Mouse (Mus musculus) gastrocnemius, postnatal 36 days (tissue): Measurements from ENCODE around the gene Olfr1368. TPM values are rescaled to one million over a fixed set of nuclear protein-coding genes. Genes with fewer than 3 reads are reported as not detected.
A peak's percentile ranks its signal among the peaks of the same experiment; 100 is the strongest.

Source experiments
- DNase-seq, 2 experiments: peaks; one replicate each; pipeline ENCODE4 v3.0.0; 2022
- intact Hi-C: fragments of 180-260 bp; cut with DNase I; formaldehyde crosslinking; loops from one replicate; pipeline ENCODE4 v1.15.1; 2025
- long read RNA-seq, 2 experiments: library from polyadenylated mRNA; stranded (forward); transcript quantifications; one replicate each; pipeline ENCODE4 v2.0.0; 2021
- total RNA-seq, 2 experiments: library from RNA; stranded (reverse); gene quantifications; 2 replicates each; pipeline ENCODE4 v1.2.3; 2021

The Olfr1368 gene
- total RNA-seq = not detected
- long read RNA-seq, experiment 1 = 0 reads
- long read RNA-seq, experiment 2 = 0 reads

- no peak for DNase-seq
- intact Hi-C loops = no loop called here
Observed at GRCm38 (mm10) chr13:21145767-21146166, at the start of gene Olfr1368. Olfr1368 (minus strand) TSS chr13:21145867.

- intact Hi-C loops = no loop called here
Observed at GRCm38 (mm10) chr13:21185521-21185920, 39.9 kb upstream of the Olfr1368 start.

GRCm38 (mm10) chr13:21183661-21184060, 38.0 kb upstream of the Olfr1368 start:
- no peak for DNase-seq
- intact Hi-C loops = no loop called here

More at GRCm38 (mm10) chr13:21185521-21185920, 39.9 kb upstream of the Olfr1368 start:
- no peak for DNase-seq

GRCm38 (mm10) chr13:21183066-21183465, 37.4 kb upstream of the Olfr1368 start:
- no peak for DNase-seq
- intact Hi-C loops = no loop called here

- DNase-seq = no peak
- intact Hi-C loops = no loop called here
Observed at GRCm38 (mm10) chr13:21181996-21182395, 36.3 kb upstream of the Olfr1368 start.

GRCm38 (mm10) chr13:21180551-21181530, 35.2 kb upstream of the Olfr1368 start:
- intact Hi-C loops = no loop called here
- peak; percentile 42 to 43 for DNase-seq

- peak; percentile 78 to 93 for DNase-seq
- intact Hi-C loops = no loop called here
Observed at GRCm38 (mm10) chr13:21179724-21180550, 34.3 kb upstream of the Olfr1368 start.

- no peak for DNase-seq
- intact Hi-C loops = no loop called here
Observed at GRCm38 (mm10) chr13:21179367-21179723, 33.7 kb upstream of the Olfr1368 start, which contains the start of gene Trim27. Trim27 (plus strand) TSS chr13:21179445.

GRCm38 (mm10) chr13:21178364-21178763, 32.7 kb upstream of the Olfr1368 start:
- intact Hi-C loops = no loop called here
- DNase-seq = no peak

GRCm38 (mm10) chr13:21177657-21178056, 32.0 kb upstream of the Olfr1368 start:
- no peak for DNase-seq
- intact Hi-C loops = no loop called here

- DNase-seq = no peak
- intact Hi-C loops = no loop called here
Observed at GRCm38 (mm10) chr13:21176733-21177132, 31.1 kb upstream of the Olfr1368 start.

GRCm38 (mm10) chr13:21173072-21173471, 27.4 kb upstream of the Olfr1368 start:
- peak; percentile 78 to 84 for DNase-seq
- intact Hi-C loops = loop anchor here (5.0 kb wide), 1 partner anchor 539 kb away; no protein-coding TSS in a partner anchor

GRCm38 (mm10) chr13:21172241-21173027, 26.8 kb upstream of the Olfr1368 start:
- intact Hi-C loops = loop anchor here (5.0 kb wide), 1 partner anchor 540 kb away; no protein-coding TSS in a partner anchor
- DNase-seq = peak; percentile 31 to 35

- intact Hi-C loops = loop anchor here (5.0 kb wide), 1 partner anchor 541 kb away; no protein-coding TSS in a partner anchor
- no peak for DNase-seq
Observed at GRCm38 (mm10) chr13:21171600-21172150, 26.0 kb upstream of the Olfr1368 start.

- DNase-seq = no peak
- intact Hi-C loops = loop anchor here (5.0 kb wide), 1 partner anchor 541 kb away; no protein-coding TSS in a partner anchor
Observed at GRCm38 (mm10) chr13:21171156-21171530, 25.5 kb upstream of the Olfr1368 start.

- intact Hi-C loops = loop anchor here (5.0 kb wide), 1 partner anchor 542 kb away; no protein-coding TSS in a partner anchor
- DNase-seq = no peak
Observed at GRCm38 (mm10) chr13:21170431-21171155, 24.9 kb upstream of the Olfr1368 start.

GRCm38 (mm10) chr13:21169657-21170430, 24.2 kb upstream of the Olfr1368 start:
- intact Hi-C loops = loop anchor here (5.0 kb wide), 3 partner anchors 32 to 542 kb away; no protein-coding TSS in a partner anchor
- DNase-seq = peak; percentile 61 to 72

- intact Hi-C loops = loop anchor here (5.0 kb wide), 2 partner anchors 33 to 108 kb away; no protein-coding TSS in a partner anchor
- no peak for DNase-seq
Observed at GRCm38 (mm10) chr13:21169121-21169656, 23.5 kb upstream of the Olfr1368 start.
